ENCODE assay signal across 22 mouse cellular contexts in genomic region chr9:74348776-74349175, GRCm38 (mm10).
DNase-seq lines count a peak whose midpoint lies in the region; ATAC-seq and TF ChIP-seq lines count a peak whose summit lies in the region.
"Had no signal": no experiment of that assay in that cellular context is flagged by ENCODE, and none has a peak within 500 bp of the region (broad histone marks: within the 10 kb centered on the region; RNA-seq: fewer than 3 reads in every experiment).

No protein-coding gene starts in this region.

- TF ChIP-seq CTCF in lung, embryonic 14.5 days (IDR thresholded peaks at IDR 0.05; ENCODE audit: low read depth), result no peak
- TF ChIP-seq CTCF in lung, adult 2 months (IDR thresholded peaks at IDR 0.05; ENCODE audit: insufficient read depth, low read length), result no peak

- DNase-seq in lung, embryonic 14.5 days, result peak; percentile 53
- no peak for DNase-seq in lung, adult 2 months
- peak; percentile 2 for DNase-seq in ZHBTc4 (ENCODE audit: low read depth, low spot score)
- peak; percentile 8 for DNase-seq in embryonic facial prominence, embryonic 14.5 days (ENCODE audit: low spot score)
- DNase-seq in lung, postnatal 36 days, result peak; percentile 7
- no peak for DNase-seq in thymus, postnatal 10 days (ENCODE audit: low spot score in 2 of 2)
- DNase-seq: adrenal gland, adult 2 months; cerebellum, adult 11-12 months; cerebellum, postnatal 25 days; heart, adult 2 months; midbrain, embryonic 14.5 days; spleen, adult 18-20 months; thymus, adult 18-20 months had no signal

- H3K27me3 ChIP-seq in lung, embryonic 14.5 days (ENCODE audit: insufficient read depth, low read length), result no peaks in the 10 kb centered on the region
- H3K27me3 ChIP-seq in embryonic facial prominence, embryonic 14.5 days (replicated peaks; ENCODE audit: control insufficient read depth, insufficient read depth, low read length), result no peaks in the 10 kb centered on the region
- no peaks in the 10 kb centered on the region for H3K27me3 ChIP-seq in intestine, embryonic 15.5 days (replicated peaks)
- no peaks in the 10 kb centered on the region for H3K27me3 ChIP-seq in forebrain, embryonic 12.5 days
- H3K27me3 ChIP-seq: embryonic facial prominence, embryonic 15.5 days; heart, embryonic 15.5 days; limb, embryonic 12.5 days had no signal

- no peak for TF ChIP-seq POLR2A in lung, adult 2 months (IDR thresholded peaks at IDR 0.05; ENCODE audit: borderline replicate concordance, extremely low read depth, low read depth, low read length)

- no peak overlapping the region for H3K4me2 ChIP-seq in lung, embryonic 14.5 days
- no peak overlapping the region for H3K4me2 ChIP-seq in embryonic facial prominence, embryonic 14.5 days (ENCODE audit: low read depth, low read length)
- H3K4me2 ChIP-seq in intestine, embryonic 15.5 days (replicated peaks), result no peak overlapping the region
- H3K4me2 ChIP-seq in forebrain, embryonic 12.5 days, result no peak overlapping the region
- H3K4me2 ChIP-seq: embryonic facial prominence, embryonic 15.5 days; heart, embryonic 15.5 days; limb, embryonic 12.5 days had no signal

- no peaks in the 10 kb centered on the region for H3K9me3 ChIP-seq in lung, embryonic 14.5 days (ENCODE audit: low read depth, low read length)
- H3K9me3 ChIP-seq in embryonic facial prominence, embryonic 14.5 days (ENCODE audit: control insufficient read depth, low read length), result no peaks in the 10 kb centered on the region
- H3K9me3 ChIP-seq in intestine, embryonic 15.5 days, result no peaks in the 10 kb centered on the region
- H3K9me3 ChIP-seq in forebrain, embryonic 12.5 days, result no peaks in the 10 kb centered on the region
- H3K9me3 ChIP-seq: embryonic facial prominence, embryonic 15.5 days; forebrain, embryonic 10.5 days; heart, embryonic 15.5 days; limb, embryonic 12.5 days had no signal

- peak; percentile 86; the same call in 1 of the 2 replicates for ATAC-seq in lung, embryonic 14.5 days (ENCODE audit: insufficient read depth)
- ATAC-seq in embryonic facial prominence, embryonic 14.5 days (ENCODE audit: low read depth), result no peak
- no peak for ATAC-seq in intestine, embryonic 15.5 days
- no peak for ATAC-seq in forebrain, embryonic 12.5 days (ENCODE audit: low FRiP score)

- H3K36me3 ChIP-seq in lung, embryonic 14.5 days (ENCODE audit: insufficient read depth), result no peaks in the 10 kb centered on the region
- H3K36me3 ChIP-seq in embryonic facial prominence, embryonic 14.5 days (ENCODE audit: control insufficient read depth, insufficient read depth, low read length), result no peaks in the 10 kb centered on the region
- H3K36me3 ChIP-seq in intestine, embryonic 15.5 days, result no peaks in the 10 kb centered on the region
- H3K36me3 ChIP-seq in forebrain, embryonic 12.5 days (replicated peaks), result no peaks in the 10 kb centered on the region
- H3K36me3 ChIP-seq: embryonic facial prominence, embryonic 15.5 days; forebrain, embryonic 10.5 days; G1E; heart, embryonic 15.5 days; limb, embryonic 12.5 days had no signal

- 6% methylated on average over 2 of the region's 2 CpGs for WGBS in lung, embryonic 14.5 days
- 26% methylated on average over 2 of the region's 2 CpGs for WGBS in lung, adult 2 months
- 17% methylated on average over 2 of the region's 2 CpGs for WGBS in embryonic facial prominence, embryonic 14.5 days
- 10% methylated on average over 2 of the region's 2 CpGs for WGBS in intestine, embryonic 15.5 days
- WGBS in forebrain, embryonic 12.5 days, result 32% methylated on average over 2 of the region's 2 CpGs

- H3K27ac ChIP-seq in lung, embryonic 14.5 days (ENCODE audit: low read depth), result no peak overlapping the region
- H3K27ac ChIP-seq in embryonic facial prominence, embryonic 14.5 days (replicated peaks; ENCODE audit: low read depth, low read length), result no peak overlapping the region
- no peak overlapping the region for H3K27ac ChIP-seq in intestine, embryonic 15.5 days
- H3K27ac ChIP-seq in forebrain, embryonic 12.5 days, result no peak overlapping the region
- H3K27ac ChIP-seq: embryonic facial prominence, embryonic 15.5 days; forebrain, embryonic 10.5 days; heart, adult 2 months; heart, embryonic 15.5 days; left cerebral cortex, adult 2 months; limb, embryonic 12.5 days; macrophage had no signal

- H3K4me1 ChIP-seq in lung, embryonic 14.5 days (ENCODE audit: insufficient read depth), result no peaks in the 10 kb centered on the region
- no peaks in the 10 kb centered on the region for H3K4me1 ChIP-seq in lung, adult 2 months (ENCODE audit: control insufficient read depth, insufficient read depth, low read length)
- no peaks in the 10 kb centered on the region for H3K4me1 ChIP-seq in embryonic facial prominence, embryonic 14.5 days (ENCODE audit: control insufficient read depth, insufficient read depth, low read length)
- no peaks in the 10 kb centered on the region for H3K4me1 ChIP-seq in intestine, embryonic 15.5 days (replicated peaks)
- 0 out of 2 replicates have a peak, but pooled peaks cover 5% of the 10 kb centered on the region for H3K4me1 ChIP-seq in forebrain, embryonic 12.5 days
- H3K4me1 ChIP-seq: embryonic facial prominence, embryonic 15.5 days; heart, embryonic 15.5 days; limb, embryonic 12.5 days had no signal

- H3K9ac ChIP-seq in lung, embryonic 14.5 days, result no peak overlapping the region
- H3K9ac ChIP-seq in embryonic facial prominence, embryonic 14.5 days (ENCODE audit: low read depth, low read length), result no peak overlapping the region
- H3K9ac ChIP-seq in intestine, embryonic 15.5 days, result no peak overlapping the region
- H3K9ac ChIP-seq in forebrain, embryonic 12.5 days, result no peak overlapping the region
- H3K9ac ChIP-seq: embryonic facial prominence, embryonic 15.5 days; heart, embryonic 15.5 days; limb, embryonic 12.5 days had no signal

- no peak overlapping the region for H3K4me3 ChIP-seq in lung, embryonic 14.5 days (ENCODE audit: low read depth, low read length)
- no peak overlapping the region for H3K4me3 ChIP-seq in lung, adult 2 months (replicated peaks; ENCODE audit: extremely low read depth, low read depth, low read length)
- no peak overlapping the region for H3K4me3 ChIP-seq in embryonic facial prominence, embryonic 14.5 days (ENCODE audit: low read depth, low read length)
- no peak overlapping the region for H3K4me3 ChIP-seq in intestine, embryonic 15.5 days (replicated peaks)
- H3K4me3 ChIP-seq in forebrain, embryonic 12.5 days (replicated peaks), result no peak overlapping the region
- H3K4me3 ChIP-seq: embryonic facial prominence, embryonic 15.5 days; forebrain, embryonic 10.5 days; heart, adult 2 months; heart, embryonic 15.5 days; left cerebral cortex, adult 2 months; limb, embryonic 12.5 days had no signal

Comparison
In these comparisons a context has a peak if more than half of its experiments do, and no peak if none do; other contexts are left out.
1. DNase-seq: peak in lung, embryonic 14.5 days (single experiment), ZHBTc4 (single experiment), embryonic facial prominence, embryonic 14.5 days (single experiment) and lung, postnatal 36 days (single experiment); none in lung, adult 2 months (single experiment) and thymus, postnatal 10 days (0 of 2).